Mouse (Mus musculus) lung, postnatal 25 days (tissue): ENCODE data around the gene Kirrel.

Experiments used
- DNase-seq: peaks from one replicate; pipeline ENCODE4 v3.0.0; 2022; ENCODE audit warnings: low spot score

Kirrel gene

DNA sequence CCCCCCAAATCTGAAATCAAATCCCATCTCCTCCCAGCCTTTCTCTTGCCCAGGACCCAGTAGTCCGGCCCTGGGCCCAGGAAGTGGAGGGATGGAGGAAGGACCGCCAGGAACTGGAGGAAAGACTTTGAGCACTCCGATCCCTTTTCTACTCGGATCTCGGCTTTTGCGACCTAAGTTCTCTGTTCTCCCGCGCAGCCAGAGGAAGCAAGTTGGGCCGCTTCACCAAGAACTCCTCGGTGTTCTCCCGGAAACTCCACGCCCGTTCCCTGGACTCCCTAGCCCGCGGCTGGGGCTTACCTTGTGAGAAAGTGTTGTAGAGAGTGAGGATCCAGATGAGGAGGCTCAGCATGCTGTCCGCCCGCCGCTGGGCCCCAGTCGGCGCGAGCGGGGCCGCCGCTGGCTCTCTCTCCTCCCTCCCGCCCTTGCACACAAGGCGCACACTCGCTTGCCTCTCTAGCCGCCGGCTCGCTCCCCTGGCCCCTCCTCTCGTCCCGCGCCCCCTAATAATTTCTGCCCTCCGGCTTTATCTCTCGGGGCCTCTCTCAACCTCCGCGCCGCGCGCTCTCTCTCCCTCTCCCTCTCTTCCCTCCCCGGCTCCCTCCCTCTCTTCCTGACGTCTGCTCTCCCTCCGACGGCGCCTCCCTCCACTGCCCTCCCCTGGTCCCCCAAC is at the start of gene Kirrel:
Gene Kirrel (minus strand): TSS at position 652 of the 673 bp plus-strand sequence.
- DNase-seq, result peak; percentile 71

GRCm38 (mm10) chr3:87223636-87224035 is 49.1 kb upstream of the Kirrel start:
- no peak for DNase-seq

DNA sequence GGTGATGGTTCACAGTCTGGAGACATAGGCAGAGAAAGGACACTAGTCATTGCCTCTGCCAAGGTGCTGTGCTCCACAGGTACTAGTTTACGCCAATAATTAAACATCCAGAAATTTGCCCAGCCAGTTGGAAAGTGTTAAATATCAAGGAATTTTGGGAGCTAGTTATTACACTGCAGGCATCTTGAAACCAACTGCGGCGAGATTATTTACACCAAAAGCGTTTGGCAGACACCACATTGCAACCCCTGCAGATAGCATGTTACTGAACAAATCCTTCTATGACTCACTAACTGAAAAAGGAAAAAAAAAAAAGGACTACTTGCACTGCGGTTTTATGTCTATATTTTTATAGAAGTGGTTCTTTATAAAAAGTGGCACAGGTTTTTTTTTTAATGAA is 47.8 kb upstream of the Kirrel start:
- DNase-seq, result no peak

GRCm38 (mm10) chr3:87215176-87215575 is 40.6 kb upstream of the Kirrel start:
- no peak for DNase-seq

DNA sequence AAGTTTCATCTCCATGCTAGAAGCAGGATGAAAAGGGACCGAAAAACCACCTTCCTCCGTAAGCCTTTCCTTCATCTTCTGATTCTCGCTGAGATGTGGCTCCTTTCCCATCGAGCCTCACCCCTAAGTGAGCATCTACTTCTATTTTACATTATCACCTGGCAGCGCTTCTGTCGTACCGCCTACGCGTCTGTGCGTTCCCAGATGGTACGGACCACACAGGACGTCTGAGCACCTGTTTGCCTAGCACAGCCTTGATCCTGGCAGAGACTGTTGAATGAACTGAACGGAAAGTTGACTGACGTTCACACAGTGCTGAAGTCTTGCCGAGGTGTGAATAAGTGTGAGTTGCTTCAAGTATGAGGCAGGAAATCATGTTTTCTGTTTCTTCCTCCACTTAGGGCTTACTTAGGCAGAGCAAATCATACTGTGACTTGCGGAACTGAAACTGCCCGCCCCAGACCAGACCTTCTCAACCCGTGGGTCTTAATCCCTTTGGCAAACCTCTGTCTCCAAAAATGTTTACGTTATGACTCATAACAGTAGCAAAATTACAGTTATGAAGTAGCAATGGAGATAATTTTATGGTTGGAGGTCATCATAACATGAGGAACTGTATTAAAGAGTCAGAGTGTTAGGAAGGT is 39.8 kb upstream of the Kirrel start:
- DNase-seq, result no peak

DNA sequence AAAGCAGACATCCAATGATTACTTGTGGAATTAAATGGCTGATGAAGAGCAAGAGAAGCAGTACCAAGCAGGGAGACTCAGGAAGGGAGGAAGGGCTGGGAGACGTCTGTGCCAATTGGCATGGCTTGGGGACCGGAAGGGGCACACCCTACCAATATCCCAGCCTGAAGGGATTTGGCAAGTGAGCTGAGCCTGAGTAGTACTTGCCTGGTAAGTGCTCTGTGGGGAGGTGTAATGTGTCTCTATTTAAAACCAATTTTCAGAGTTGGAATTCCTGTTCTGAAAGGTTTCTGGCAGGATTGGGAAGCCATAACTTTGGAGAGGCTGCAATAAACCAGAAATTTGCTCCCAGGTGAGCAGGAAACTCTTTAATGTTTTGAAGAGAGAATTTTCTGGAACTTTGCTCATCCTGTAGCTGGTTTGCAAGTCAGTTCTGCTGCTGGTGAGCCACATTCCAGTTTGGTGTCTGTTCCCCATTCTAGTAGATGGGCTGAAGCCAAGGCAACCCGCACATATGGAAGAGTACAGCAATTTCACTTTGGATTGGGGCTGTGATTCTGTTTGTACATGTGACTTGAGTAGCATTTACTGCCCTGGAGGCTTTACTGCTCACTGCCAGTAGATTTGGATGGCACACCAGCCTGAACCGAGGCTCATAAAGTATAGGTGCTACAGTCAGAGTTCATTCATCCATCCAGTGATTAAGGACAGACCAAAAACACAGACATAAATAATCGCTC is 32.0 kb upstream of the Kirrel start:
- no peak for DNase-seq

DNA sequence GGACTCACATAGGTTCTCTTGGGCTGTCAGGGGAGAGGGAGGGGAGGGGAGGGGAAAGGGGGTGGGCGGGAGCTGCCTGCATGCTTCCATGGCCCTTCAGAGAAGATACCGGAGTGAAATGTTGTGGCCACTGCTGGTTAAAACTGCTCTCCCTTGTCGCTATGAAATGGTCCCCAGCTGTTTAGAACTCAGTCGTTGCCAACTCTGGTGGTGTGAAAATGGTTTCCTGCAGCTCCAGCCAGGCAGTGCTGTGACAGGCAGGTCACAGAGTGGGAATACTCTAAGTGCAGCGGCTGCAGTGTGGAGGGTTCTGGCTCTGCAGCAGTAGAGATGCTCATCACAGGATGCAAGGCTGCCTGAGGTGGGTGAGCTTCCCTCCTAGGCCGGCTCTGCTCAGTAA is 22.1 kb upstream of the Kirrel start:
- no peak for DNase-seq

GRCm38 (mm10) chr3:87195041-87195440 is 20.5 kb upstream of the Kirrel start:
- DNase-seq, result no peak

DNA sequence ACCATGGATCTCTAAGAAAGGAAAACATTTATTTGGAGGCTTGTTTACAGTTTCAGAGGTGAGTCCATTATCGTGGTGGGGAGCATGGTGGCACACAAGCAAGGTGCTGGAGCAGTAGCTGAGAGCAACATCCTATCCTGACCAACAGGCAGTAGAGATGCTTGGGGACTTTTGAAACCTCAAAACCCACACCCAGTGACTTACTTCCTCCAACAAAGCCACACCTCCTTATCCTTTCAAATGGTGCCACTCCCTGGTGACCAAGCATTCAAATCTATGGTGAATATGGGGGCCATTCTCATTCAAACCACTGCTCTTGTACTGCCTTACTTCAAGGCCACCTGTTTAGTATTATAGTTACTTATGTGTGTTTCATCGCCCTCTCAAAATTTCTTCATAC is 20.0 kb upstream of the Kirrel start:
- no peak for DNase-seq

DNA sequence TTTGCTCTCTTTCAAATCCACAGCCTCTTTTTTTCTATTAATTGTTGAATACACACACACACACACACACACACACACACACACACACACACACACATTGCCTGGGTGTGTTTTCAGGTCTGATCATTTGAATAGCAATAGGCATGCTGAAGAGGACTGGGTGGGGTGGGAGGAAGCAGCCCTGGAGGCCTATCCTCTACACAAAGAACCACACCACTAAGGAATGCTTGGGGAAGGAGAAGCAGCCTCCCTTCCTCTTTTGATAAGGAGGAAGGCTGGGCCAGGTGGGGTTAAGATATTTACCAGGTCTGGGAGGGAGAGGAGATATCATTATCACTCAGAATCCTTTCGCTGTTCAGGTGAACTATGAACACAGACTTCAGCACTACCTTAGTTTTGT is 19.2 kb upstream of the Kirrel start:
- DNase-seq, result no peak

DNA sequence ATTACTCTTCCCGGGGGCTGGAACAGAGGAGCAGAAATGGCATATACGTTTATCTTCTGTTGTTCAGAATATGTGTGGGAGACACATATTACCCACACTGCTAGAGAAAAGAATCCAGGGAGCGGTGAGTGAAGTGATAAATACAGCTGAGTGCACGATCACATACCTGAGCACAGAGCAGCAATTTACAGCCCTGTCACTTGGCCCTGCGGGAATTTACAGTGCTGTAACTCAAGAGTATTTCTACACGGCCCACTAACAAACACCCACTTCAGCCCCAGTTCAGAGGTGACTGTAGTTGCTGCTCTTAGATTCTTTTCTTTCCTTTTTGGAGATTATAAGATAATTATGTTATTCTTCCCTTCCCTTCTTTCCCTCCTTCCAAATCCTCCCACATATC is 18.8 kb upstream of the Kirrel start:
- no peak for DNase-seq

- no peak for DNase-seq
Observed at GRCm38 (mm10) chr3:87176687-87177086, 2.1 kb upstream of the Kirrel start.

DNA sequence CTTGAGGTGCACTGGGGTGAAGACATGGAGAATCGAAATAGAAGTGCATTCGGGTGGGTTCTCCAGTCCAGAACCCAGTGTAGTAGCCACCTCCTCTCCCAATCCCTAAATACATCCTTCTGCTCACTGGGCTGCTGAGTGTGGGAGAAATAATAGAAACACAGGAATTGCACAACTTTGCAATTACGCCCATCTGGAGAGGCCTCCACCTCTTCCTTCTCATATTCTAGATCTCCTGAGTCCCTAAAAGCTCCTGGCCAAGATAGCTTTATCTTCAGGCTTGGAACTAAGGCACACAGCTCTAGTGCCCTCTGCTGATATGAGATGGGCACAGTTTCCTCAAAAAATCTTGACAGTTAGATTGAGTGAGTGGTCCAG is 880 bp upstream of the Kirrel start:
- DNase-seq, result peak; percentile 59

- DNase-seq, result no peak
Observed at GRCm38 (mm10) chr3:87174769-87175437, 356 bp upstream of the Kirrel start.

- DNase-seq, result no peak
Observed at GRCm38 (mm10) chr3:87173486-87174085, 961 bp downstream of the Kirrel start.

- DNase-seq, result no peak
Observed at GRCm38 (mm10) chr3:87173103-87173444, 1.5 kb downstream of the Kirrel start.

GRCm38 (mm10) chr3:87172351-87173102 is 2.0 kb downstream of the Kirrel start:
- no peak for DNase-seq

GRCm38 (mm10) chr3:87171201-87172100 is 3.1 kb downstream of the Kirrel start:
- no peak for DNase-seq

DNA sequence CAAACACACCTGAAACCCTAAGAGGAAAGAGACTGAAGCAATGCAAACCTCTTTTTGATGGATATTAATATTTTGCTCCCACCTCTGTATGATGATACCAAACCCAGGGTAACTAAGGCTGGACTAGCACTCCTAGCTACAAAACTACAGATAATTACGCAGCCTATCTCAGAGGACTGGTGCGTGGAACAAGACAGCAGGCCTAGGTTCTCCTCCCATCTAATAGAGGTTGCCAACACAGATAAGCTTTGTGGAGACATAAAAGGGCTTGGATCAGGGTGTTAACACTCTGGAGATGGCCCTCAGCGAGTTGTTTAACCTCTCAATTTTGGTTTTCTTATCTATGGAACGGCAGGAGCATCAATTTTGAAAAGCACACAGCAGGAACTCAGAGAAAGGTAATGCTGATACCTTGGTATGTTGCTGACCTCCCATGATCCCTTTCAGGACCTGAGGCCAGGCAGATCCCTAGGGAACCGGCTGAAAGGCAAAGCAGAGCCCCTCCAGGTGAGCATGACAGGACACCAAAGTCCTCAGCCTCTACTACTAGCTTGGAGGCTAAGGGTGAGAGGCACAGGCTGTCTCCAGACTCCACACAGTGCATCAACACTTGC is 5.0 kb downstream of the Kirrel start:
- no peak for DNase-seq

DNA sequence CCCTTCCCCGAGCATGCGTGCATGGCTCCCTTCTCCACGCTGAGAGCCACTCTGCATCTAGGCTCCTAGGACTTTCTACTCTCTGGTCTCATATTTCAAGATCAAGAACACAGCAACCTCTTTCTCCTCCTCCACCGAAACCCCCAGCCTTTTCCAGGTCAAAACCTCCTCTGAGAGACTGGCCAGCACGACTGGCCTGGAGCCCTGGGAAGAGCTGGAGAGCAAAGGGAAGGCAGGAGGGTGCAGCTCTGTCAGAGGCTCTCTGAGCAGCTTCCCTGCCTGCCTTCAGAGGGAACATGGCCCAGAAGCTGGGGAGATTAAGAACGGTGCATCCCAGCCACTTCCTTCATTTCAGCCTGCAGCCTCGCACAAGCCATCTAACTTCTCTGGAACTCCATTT is 5.8 kb downstream of the Kirrel start:
- no peak for DNase-seq
